Mouse (Mus musculus): ENCODE results near the gene Zfp69. TPM values are rescaled to one million over a fixed set of nuclear protein-coding genes. Genes with fewer than 3 reads are reported as not detected.

Zfp69 gene
- polyA plus RNA-seq, 1 experiment = 2.3 TPM

GRCm38 (mm10) chr4:120895810-120896584 is 55.5 kb downstream of the Zfp69 start:
- H3K4me1 ChIP-seq (ENCODE audit: control insufficient read depth, insufficient read depth, insufficient read length) = no peaks in the 10 kb centered on the region
- TF ChIP-seq CTCF (IDR thresholded peaks at IDR 0.05; ENCODE audit: extremely low read depth, insufficient read depth, insufficient read length, insufficient replicate concordance) = no peak
- TF ChIP-seq POLR2A (IDR thresholded peaks at IDR 0.05; ENCODE audit: low read depth, low read length) = no peak
- 81% methylated on average over 7 of the region's 7 CpGs for WGBS
- H3K4me3 ChIP-seq (ENCODE audit: extremely low read depth, insufficient read depth, insufficient read length) = no peak overlapping the region
- no peak for DNase-seq (ENCODE audit: low read depth in 1 of 2, low spot score in 2 of 2)
- H3K27me3 ChIP-seq (ENCODE audit: control insufficient read depth, insufficient read depth, low read length) = no peaks in the 10 kb centered on the region
- H3K27ac ChIP-seq (ENCODE audit: insufficient read depth, low read length) = no peak overlapping the region
- no peaks in the 10 kb centered on the region for H3K36me3 ChIP-seq (ENCODE audit: control insufficient read depth, insufficient read depth, low read length)

- 76% methylated on average over 7 of the region's 7 CpGs for WGBS
- no peaks in the 10 kb centered on the region for H3K36me3 ChIP-seq (ENCODE audit: control insufficient read depth, insufficient read depth, low read length)
- DNase-seq (ENCODE audit: low read depth in 1 of 2, low spot score in 2 of 2) = no peak
- H3K4me1 ChIP-seq (ENCODE audit: control insufficient read depth, insufficient read depth, insufficient read length) = no peaks in the 10 kb centered on the region
- TF ChIP-seq POLR2A (IDR thresholded peaks at IDR 0.05; ENCODE audit: low read depth, low read length) (no peak), CTCF (IDR thresholded peaks at IDR 0.05; ENCODE audit: extremely low read depth, insufficient read depth, insufficient read length, insufficient replicate concordance) (no peak)
- no peak overlapping the region for H3K4me3 ChIP-seq (ENCODE audit: extremely low read depth, insufficient read depth, insufficient read length)
- H3K27me3 ChIP-seq (ENCODE audit: control insufficient read depth, insufficient read depth, low read length) = no peaks in the 10 kb centered on the region
- no peak overlapping the region for H3K27ac ChIP-seq (ENCODE audit: insufficient read depth, low read length)
Measured at GRCm38 (mm10) chr4:120895226-120895625, 56.3 kb downstream of the Zfp69 start.

GRCm38 (mm10) chr4:120894584-120894983 is 56.9 kb downstream of the Zfp69 start:
- Histone ChIP-seq H3K4me3 (ENCODE audit: extremely low read depth, insufficient read depth, insufficient read length) (no peak overlapping the region), H3K27me3 (ENCODE audit: control insufficient read depth, insufficient read depth, low read length) (no peaks in the 10 kb centered on the region), H3K4me1 (ENCODE audit: control insufficient read depth, insufficient read depth, insufficient read length) (no peaks in the 10 kb centered on the region), H3K27ac (ENCODE audit: insufficient read depth, low read length) (no peak overlapping the region), H3K36me3 (ENCODE audit: control insufficient read depth, insufficient read depth, low read length) (no peaks in the 10 kb centered on the region)
- no peak for TF ChIP-seq CTCF (IDR thresholded peaks at IDR 0.05; ENCODE audit: extremely low read depth, insufficient read depth, insufficient read length, insufficient replicate concordance)
- TF ChIP-seq POLR2A (IDR thresholded peaks at IDR 0.05; ENCODE audit: low read depth, low read length) = no peak
- 80% methylated on average over 11 of the region's 11 CpGs for WGBS
- DNase-seq (ENCODE audit: low read depth in 1 of 2, low spot score in 2 of 2) = no peak

GRCm38 (mm10) chr4:120893656-120894401 is 57.7 kb downstream of the Zfp69 start:
- 83% methylated on average over 11 of the region's 11 CpGs for WGBS
- Histone ChIP-seq H3K27ac (ENCODE audit: insufficient read depth, low read length) (no peak overlapping the region), H3K36me3 (ENCODE audit: control insufficient read depth, insufficient read depth, low read length) (no peaks in the 10 kb centered on the region), H3K4me1 (ENCODE audit: control insufficient read depth, insufficient read depth, insufficient read length) (no peaks in the 10 kb centered on the region), H3K27me3 (ENCODE audit: control insufficient read depth, insufficient read depth, low read length) (no peaks in the 10 kb centered on the region), H3K4me3 (ENCODE audit: extremely low read depth, insufficient read depth, insufficient read length) (no peak overlapping the region)
- DNase-seq (ENCODE audit: low read depth in 1 of 2, low spot score in 2 of 2) = no peak
- no peak for TF ChIP-seq POLR2A (IDR thresholded peaks at IDR 0.05; ENCODE audit: low read depth, low read length)

DNA sequence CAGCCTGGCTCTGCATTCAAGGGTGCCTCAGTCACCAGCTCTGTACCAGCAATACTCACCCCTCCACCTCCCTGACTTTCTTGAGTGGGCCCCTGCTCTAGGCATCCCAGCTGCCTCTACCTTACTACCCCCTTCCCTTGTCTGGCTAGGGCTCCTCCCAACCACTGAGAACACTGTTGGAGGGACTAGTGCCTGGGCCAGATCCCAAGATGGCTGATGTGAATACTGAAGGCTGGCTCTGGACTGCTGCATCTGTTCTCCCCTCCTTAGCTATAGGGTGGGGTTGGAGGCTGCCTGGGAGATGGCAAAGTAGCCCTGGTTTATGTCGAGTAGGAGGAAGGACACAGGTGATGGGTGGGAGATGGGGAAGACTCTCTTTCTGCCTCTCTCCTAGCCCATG is 59.0 kb downstream of the Zfp69 start:
- TF ChIP-seq POLR2A (IDR thresholded peaks at IDR 0.05; ENCODE audit: low read depth, low read length) = no peak
- TF ChIP-seq CTCF (IDR thresholded peaks at IDR 0.05; ENCODE audit: extremely low read depth, insufficient read depth, insufficient read length, insufficient replicate concordance) = no peak
- H3K27ac ChIP-seq (ENCODE audit: insufficient read depth, low read length) = no peak overlapping the region
- 61% methylated on average over 1 of the region's 1 CpGs for WGBS
- no peak for DNase-seq (ENCODE audit: low read depth in 1 of 2, low spot score in 2 of 2)
- H3K27me3 ChIP-seq (ENCODE audit: control insufficient read depth, insufficient read depth, low read length) = no peaks in the 10 kb centered on the region
- no peak overlapping the region for H3K4me3 ChIP-seq (ENCODE audit: extremely low read depth, insufficient read depth, insufficient read length)
- H3K36me3 ChIP-seq (ENCODE audit: control insufficient read depth, insufficient read depth, low read length) = no peaks in the 10 kb centered on the region
- no peaks in the 10 kb centered on the region for H3K4me1 ChIP-seq (ENCODE audit: control insufficient read depth, insufficient read depth, insufficient read length)

DNA sequence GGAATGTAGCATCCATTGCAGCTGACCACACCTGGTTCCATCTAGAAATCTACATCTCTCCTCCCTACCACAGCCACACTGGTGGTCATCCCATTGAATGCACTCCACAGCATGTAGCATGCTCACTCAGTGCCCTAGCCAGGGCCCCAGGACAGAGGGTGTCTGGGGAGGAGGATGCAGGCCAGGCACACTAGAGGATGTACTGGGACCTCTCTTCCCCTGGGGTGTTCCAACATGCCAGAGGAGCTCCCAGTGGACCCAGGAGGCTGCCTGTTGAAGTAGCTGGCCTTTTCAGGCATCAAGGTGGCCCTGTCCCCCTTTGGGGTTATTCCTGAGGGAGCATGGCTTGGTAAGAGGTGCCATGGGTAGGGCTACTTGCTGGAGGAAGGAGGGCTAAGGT is 59.5 kb downstream of the Zfp69 start:
- H3K4me3 ChIP-seq (ENCODE audit: extremely low read depth, insufficient read depth, insufficient read length) = no peak overlapping the region
- H3K27me3 ChIP-seq (ENCODE audit: control insufficient read depth, insufficient read depth, low read length) = no peaks in the 10 kb centered on the region
- no peak for TF ChIP-seq POLR2A (IDR thresholded peaks at IDR 0.05; ENCODE audit: low read depth, low read length)
- TF ChIP-seq CTCF (IDR thresholded peaks at IDR 0.05; ENCODE audit: extremely low read depth, insufficient read depth, insufficient read length, insufficient replicate concordance) = no peak
- DNase-seq (ENCODE audit: low read depth in 1 of 2, low spot score in 2 of 2) = no peak
- H3K27ac ChIP-seq (ENCODE audit: insufficient read depth, low read length) = no peak overlapping the region
- no peaks in the 10 kb centered on the region for H3K36me3 ChIP-seq (ENCODE audit: control insufficient read depth, insufficient read depth, low read length)
- H3K4me1 ChIP-seq (ENCODE audit: control insufficient read depth, insufficient read depth, insufficient read length) = no peaks in the 10 kb centered on the region

Data from spleen, adult 2 months (tissue).